8 mouse cellular contexts compared by ENCODE assay signal in genomic region chr4:145017745-145018144, GRCm38 (mm10).
A peak's percentile ranks its signal among the peaks of the same experiment; 100 is the strongest.
DNase-seq lines count a peak whose midpoint lies in the region; ATAC-seq lines count a peak whose summit lies in the region.

No protein-coding gene starts in this region.

- no peaks in the 10 kb centered on the region for H3K9me3 ChIP-seq in hindbrain, embryonic 16.5 days (ENCODE audit: control insufficient read depth, low read length)
- no peaks in the 10 kb centered on the region for H3K9me3 ChIP-seq in hindbrain, embryonic 12.5 days (replicated peaks)
- no peaks in the 10 kb centered on the region for H3K9me3 ChIP-seq in heart, embryonic 15.5 days (replicated peaks)
- H3K9me3 ChIP-seq in liver, embryonic 15.5 days (replicated peaks), result no peaks in the 10 kb centered on the region

- no peak overlapping the region for H3K27ac ChIP-seq in hindbrain, embryonic 16.5 days (ENCODE audit: low read depth, low read length)
- no peak overlapping the region for H3K27ac ChIP-seq in hindbrain, embryonic 12.5 days
- H3K27ac ChIP-seq in heart, embryonic 15.5 days, result peak overlapping the region; percentile 14; the same call in 1 of the 2 replicates
- 0 out of 2 replicates have a peak overlapping the region, but pooled peaks have one; percentile 34 for H3K27ac ChIP-seq in liver, embryonic 15.5 days (replicated peaks)

- no peak overlapping the region for H3K4me3 ChIP-seq in hindbrain, embryonic 16.5 days (ENCODE audit: low read length)
- no peak overlapping the region for H3K4me3 ChIP-seq in hindbrain, embryonic 12.5 days
- no peak overlapping the region for H3K4me3 ChIP-seq in heart, embryonic 15.5 days
- H3K4me3 ChIP-seq in liver, embryonic 15.5 days (replicated peaks), result no peak overlapping the region

- H3K4me1 ChIP-seq in hindbrain, embryonic 16.5 days (ENCODE audit: control insufficient read depth, insufficient read depth, low read depth, low read length), result no peaks in the 10 kb centered on the region
- H3K4me1 ChIP-seq in hindbrain, embryonic 12.5 days, result no peaks in the 10 kb centered on the region
- peaks cover 13% of the 10 kb centered on the region for H3K4me1 ChIP-seq in heart, embryonic 15.5 days (replicated peaks)
- peaks cover 26% of the 10 kb centered on the region for H3K4me1 ChIP-seq in liver, embryonic 15.5 days (replicated peaks)

- WGBS in hindbrain, embryonic 16.5 days, result 74% methylated on average over 2 of the region's 2 CpGs
- WGBS in hindbrain, embryonic 12.5 days, result 84% methylated on average over 2 of the region's 2 CpGs
- 54% methylated on average over 2 of the region's 2 CpGs for WGBS in heart, embryonic 15.5 days
- 59% methylated on average over 2 of the region's 2 CpGs for WGBS in liver, embryonic 15.5 days (ENCODE audit: insufficient replicate concordance)

- H3K9ac ChIP-seq in hindbrain, embryonic 16.5 days (ENCODE audit: low read depth, low read length), result no peak overlapping the region
- no peak overlapping the region for H3K9ac ChIP-seq in hindbrain, embryonic 12.5 days
- H3K9ac ChIP-seq in heart, embryonic 15.5 days, result no peak overlapping the region
- no peak overlapping the region for H3K9ac ChIP-seq in liver, embryonic 15.5 days

- H3K4me2 ChIP-seq in hindbrain, embryonic 16.5 days (ENCODE audit: low read length), result no peak overlapping the region
- H3K4me2 ChIP-seq in hindbrain, embryonic 12.5 days (replicated peaks), result no peak overlapping the region
- no peak overlapping the region for H3K4me2 ChIP-seq in heart, embryonic 15.5 days
- no peak overlapping the region for H3K4me2 ChIP-seq in liver, embryonic 15.5 days

- no peaks in the 10 kb centered on the region for H3K27me3 ChIP-seq in hindbrain, embryonic 16.5 days (replicated peaks; ENCODE audit: control insufficient read depth, insufficient read depth, low read length)
- no peaks in the 10 kb centered on the region for H3K27me3 ChIP-seq in hindbrain, embryonic 12.5 days
- H3K27me3 ChIP-seq in heart, embryonic 15.5 days, result no peaks in the 10 kb centered on the region
- no peaks in the 10 kb centered on the region for H3K27me3 ChIP-seq in liver, embryonic 15.5 days

- DNase-seq in NIH3T3 (ENCODE audit: low read depth), result peak; percentile 42
- DNase-seq in testis, postnatal 14 days (ENCODE audit: low spot score), result no peak
- DNase-seq in urinary bladder, postnatal 10 days (ENCODE audit: low spot score), result no peak
- no peak for DNase-seq in left cerebral cortex, adult 18-20 months (ENCODE audit: low spot score in 2 of 2)

- peaks cover 23% of the 10 kb centered on the region for H3K36me3 ChIP-seq in hindbrain, embryonic 16.5 days (ENCODE audit: control insufficient read depth, insufficient read depth, low read length)
- H3K36me3 ChIP-seq in hindbrain, embryonic 12.5 days, result peaks cover 22% of the 10 kb centered on the region
- H3K36me3 ChIP-seq in heart, embryonic 15.5 days, result peaks cover 22% of the 10 kb centered on the region; the same call in 1 of the 2 replicates
- peaks cover 42% of the 10 kb centered on the region for H3K36me3 ChIP-seq in liver, embryonic 15.5 days (replicated peaks)

- ATAC-seq in hindbrain, embryonic 16.5 days, result peak; percentile 74; the same call in 1 of the 2 replicates
- no peak for ATAC-seq in hindbrain, embryonic 12.5 days (ENCODE audit: low FRiP score)
- ATAC-seq in heart, embryonic 15.5 days (replicated peaks; ENCODE audit: insufficient number of reproducible peaks, insufficient read depth, low FRiP score, low read depth), result 0 out of 2 replicates have a peak, but pooled peaks have one; percentile 59
- ATAC-seq in liver, embryonic 15.5 days (ENCODE audit: insufficient read depth), result peak; percentile 49; the same call in 1 of the 2 replicates

Comparison
In these comparisons a context has a peak if more than half of its experiments do, and no peak if none do; other contexts are left out.
1. H3K27ac ChIP-seq: peak in heart, embryonic 15.5 days (single experiment) and liver, embryonic 15.5 days (single experiment); none in hindbrain, embryonic 16.5 days (single experiment) and hindbrain, embryonic 12.5 days (single experiment).